Mouse (Mus musculus): Measurements from ENCODE around the gene Lrp6. TPM values are rescaled to one million over a fixed set of nuclear protein-coding genes. Genes with fewer than 3 reads are reported as not detected.
A peak's percentile ranks its signal among the peaks of the same experiment; 100 is the strongest.

Lrp6 gene
- polyA plus RNA-seq, 1 experiment from 2014 or later = 14.9 TPM

- no peak for ATAC-seq (ENCODE audit: extremely low read depth, insufficient number of reproducible peaks, low FRiP score, low TSS enrichment)
- Histone ChIP-seq H3K4me2 (no peak overlapping the region), H3K9ac (no peak overlapping the region), H3K27ac (replicated peaks) (no peak overlapping the region), H3K36me3 (peaks cover 14% of the 10 kb centered on the region; the same call in 1 of the 2 replicates), H3K27me3 (replicated peaks) (no peaks in the 10 kb centered on the region), H3K4me1 (peaks cover 16% of the 10 kb centered on the region), H3K9me3 (no peaks in the 10 kb centered on the region), H3K4me3 (no peak overlapping the region)
- 81% methylated on average over 6 of the region's 6 CpGs for WGBS
Measured at GRCm38 (mm10) chr6:134513011-134513410, 53.8 kb downstream of the Lrp6 start.

- Histone ChIP-seq H3K9me3 (no peaks in the 10 kb centered on the region), H3K4me3 (no peak overlapping the region), H3K4me2 (no peak overlapping the region), H3K9ac (no peak overlapping the region), H3K36me3 (peaks cover 18% of the 10 kb centered on the region), H3K4me1 (peaks cover 14% of the 10 kb centered on the region; the same call in 1 of the 2 replicates), H3K27me3 (replicated peaks) (no peaks in the 10 kb centered on the region), H3K27ac (replicated peaks) (no peak overlapping the region)
- ATAC-seq (ENCODE audit: extremely low read depth, insufficient number of reproducible peaks, low FRiP score, low TSS enrichment) = no peak
- WGBS = 71% methylated on average over 2 of the region's 2 CpGs
Measured at GRCm38 (mm10) chr6:134512478-134512877, 54.3 kb downstream of the Lrp6 start.

GRCm38 (mm10) chr6:134511118-134511517 is 55.6 kb downstream of the Lrp6 start:
- Histone ChIP-seq H3K9me3 (no peaks in the 10 kb centered on the region), H3K4me3 (no peak overlapping the region), H3K27ac (replicated peaks) (no peak overlapping the region), H3K4me1 (peaks cover 11% of the 10 kb centered on the region), H3K4me2 (no peak overlapping the region), H3K36me3 (peaks cover 31% of the 10 kb centered on the region), H3K27me3 (replicated peaks) (no peaks in the 10 kb centered on the region), H3K9ac (no peak overlapping the region)
- ATAC-seq (ENCODE audit: extremely low read depth, insufficient number of reproducible peaks, low FRiP score, low TSS enrichment) = no peak

GRCm38 (mm10) chr6:134510280-134510679 is 56.5 kb downstream of the Lrp6 start:
- Histone ChIP-seq H3K4me3 (no peak overlapping the region), H3K9me3 (no peaks in the 10 kb centered on the region), H3K4me1 (peaks cover 14% of the 10 kb centered on the region), H3K4me2 (no peak overlapping the region), H3K36me3 (peaks cover 38% of the 10 kb centered on the region), H3K27me3 (replicated peaks) (no peaks in the 10 kb centered on the region), H3K9ac (no peak overlapping the region), H3K27ac (replicated peaks) (no peak overlapping the region)
- WGBS = 52% methylated on average over 2 of the region's 2 CpGs
- ATAC-seq (ENCODE audit: extremely low read depth, insufficient number of reproducible peaks, low FRiP score, low TSS enrichment) = no peak

GRCm38 (mm10) chr6:134509731-134510226 is 57.0 kb downstream of the Lrp6 start:
- WGBS = 70% methylated on average over 10 of the region's 10 CpGs
- no peak overlapping the region for H3K4me2 ChIP-seq
- no peak overlapping the region for H3K4me3 ChIP-seq
- H3K36me3 ChIP-seq = peaks cover 38% of the 10 kb centered on the region
- H3K27ac ChIP-seq (replicated peaks) = no peak overlapping the region
- H3K4me1 ChIP-seq = peaks cover 18% of the 10 kb centered on the region
- no peak overlapping the region for H3K9ac ChIP-seq
- H3K9me3 ChIP-seq = no peaks in the 10 kb centered on the region
- H3K27me3 ChIP-seq (replicated peaks) = no peaks in the 10 kb centered on the region
- ATAC-seq (ENCODE audit: extremely low read depth, insufficient number of reproducible peaks, low FRiP score, low TSS enrichment) = no peak

GRCm38 (mm10) chr6:134504866-134505265 is 61.9 kb downstream of the Lrp6 start:
- H3K4me2 ChIP-seq = no peak overlapping the region
- H3K27ac ChIP-seq (replicated peaks) = no peak overlapping the region
- H3K4me1 ChIP-seq = peaks cover 55% of the 10 kb centered on the region
- H3K36me3 ChIP-seq = peaks cover 34% of the 10 kb centered on the region
- WGBS = 18% methylated on average over 4 of the region's 4 CpGs
- H3K27me3 ChIP-seq (replicated peaks) = no peaks in the 10 kb centered on the region
- no peak; the same call in 1 of the 2 replicates for ATAC-seq (ENCODE audit: extremely low read depth, insufficient number of reproducible peaks, low FRiP score, low TSS enrichment)
- H3K9me3 ChIP-seq = no peaks in the 10 kb centered on the region
- H3K9ac ChIP-seq = no peak overlapping the region
- H3K4me3 ChIP-seq = no peak overlapping the region

- ATAC-seq (ENCODE audit: extremely low read depth, insufficient number of reproducible peaks, low FRiP score, low TSS enrichment) = no peak
- Histone ChIP-seq H3K4me2 (peak overlapping the region; percentile 23; the same call in 1 of the 2 replicates), H3K27ac (replicated peaks) (no peak overlapping the region), H3K36me3 (peaks cover 36% of the 10 kb centered on the region), H3K4me3 (no peak overlapping the region), H3K9me3 (no peaks in the 10 kb centered on the region), H3K27me3 (replicated peaks) (no peaks in the 10 kb centered on the region), H3K4me1 (peaks cover 63% of the 10 kb centered on the region), H3K9ac (no peak overlapping the region)
- WGBS = 41% methylated on average over 7 of the region's 7 CpGs
Measured at GRCm38 (mm10) chr6:134502335-134502734, 64.4 kb downstream of the Lrp6 start.

- no peak overlapping the region for H3K9ac ChIP-seq
- H3K27me3 ChIP-seq (replicated peaks) = no peaks in the 10 kb centered on the region
- ATAC-seq (ENCODE audit: extremely low read depth, insufficient number of reproducible peaks, low FRiP score, low TSS enrichment) = no peak
- no peak overlapping the region for H3K4me2 ChIP-seq
- H3K27ac ChIP-seq (replicated peaks) = no peak overlapping the region
- no peak overlapping the region for H3K4me3 ChIP-seq
- whole genome bisulfite sequencing = 40% methylated on average over 10 of the region's 10 CpGs
- H3K4me1 ChIP-seq = peaks cover 56% of the 10 kb centered on the region
- H3K36me3 ChIP-seq = peaks cover 23% of the 10 kb centered on the region
- H3K9me3 ChIP-seq = no peaks in the 10 kb centered on the region
Measured at GRCm38 (mm10) chr6:134500381-134501162, 66.2 kb downstream of the Lrp6 start.

- H3K4me3 ChIP-seq = no peak overlapping the region
- no peak for ATAC-seq (ENCODE audit: extremely low read depth, insufficient number of reproducible peaks, low FRiP score, low TSS enrichment)
- no peaks in the 10 kb centered on the region for H3K27me3 ChIP-seq (replicated peaks)
- H3K27ac ChIP-seq (replicated peaks) = no peak overlapping the region
- H3K4me1 ChIP-seq = peaks cover 61% of the 10 kb centered on the region
- H3K4me2 ChIP-seq = no peak overlapping the region
- no peak overlapping the region for H3K9ac ChIP-seq
- no peaks in the 10 kb centered on the region for H3K9me3 ChIP-seq
- WGBS = 71% methylated on average over 2 of the region's 2 CpGs
- H3K36me3 ChIP-seq = peaks cover 22% of the 10 kb centered on the region
Measured at GRCm38 (mm10) chr6:134499089-134499488, 67.7 kb downstream of the Lrp6 start.

GRCm38 (mm10) chr6:134498518-134498917 is 68.2 kb downstream of the Lrp6 start:
- ATAC-seq (ENCODE audit: extremely low read depth, insufficient number of reproducible peaks, low FRiP score, low TSS enrichment) = no peak
- H3K27ac ChIP-seq (replicated peaks) = no peak overlapping the region
- H3K4me2 ChIP-seq = no peak overlapping the region
- no peak overlapping the region for H3K4me3 ChIP-seq
- H3K9ac ChIP-seq = no peak overlapping the region
- H3K27me3 ChIP-seq (replicated peaks) = no peaks in the 10 kb centered on the region
- no peaks in the 10 kb centered on the region for H3K9me3 ChIP-seq
- peaks cover 57% of the 10 kb centered on the region for H3K4me1 ChIP-seq
- peaks cover 19% of the 10 kb centered on the region for H3K36me3 ChIP-seq

GRCm38 (mm10) chr6:134494828-134495698 is 71.7 kb downstream of the Lrp6 start:
- Histone ChIP-seq H3K27me3 (replicated peaks) (no peaks in the 10 kb centered on the region), H3K4me1 (peaks cover 33% of the 10 kb centered on the region), H3K27ac (replicated peaks) (no peak overlapping the region), H3K9me3 (no peaks in the 10 kb centered on the region), H3K4me2 (no peak overlapping the region), H3K36me3 (peaks cover 18% of the 10 kb centered on the region), H3K9ac (no peak overlapping the region), H3K4me3 (no peak overlapping the region)
- WGBS = 71% methylated on average over 8 of the region's 8 CpGs
- ATAC-seq (ENCODE audit: extremely low read depth, insufficient number of reproducible peaks, low FRiP score, low TSS enrichment) = no peak

Data from heart, embryonic 13.5 days (tissue).